Mouse (Mus musculus) C2C12 (cell line): ENCODE results near the gene Cfap65.

ENCODE experiments used
- CEBPB ChIP-seq: IDR thresholded peaks from one replicate; pipeline ENCODE4 v1.6.1; 2011; ENCODE audit warnings: low read depth, mild to moderate bottlenecking, control low read depth, moderate library complexity
- CTCF ChIP-seq: IDR thresholded peaks from one replicate; pipeline ENCODE4 v1.5.1; 2011; ENCODE audit not compliant: control insufficient read depth, insufficient read depth, insufficient read length
- FOSL1 ChIP-seq: IDR thresholded peaks from one replicate; pipeline ENCODE4 v1.8.0; 2011; ENCODE audit warnings: mild to moderate bottlenecking, low read length; ENCODE audit not compliant: poor library complexity, insufficient read depth, severe bottlenecking
- MAX ChIP-seq: IDR thresholded peaks from one replicate; pipeline ENCODE4 v1.6.1; 2011; ENCODE audit warnings: mild to moderate bottlenecking, control low read depth
- MYOD1 ChIP-seq: IDR thresholded peaks from one replicate; pipeline ENCODE4 v1.6.1; 2011; ENCODE audit warnings: low read depth; ENCODE audit not compliant: control insufficient read depth, insufficient read length
- MYOG ChIP-seq: IDR thresholded peaks from one replicate; pipeline ENCODE4 v1.6.1; 2011; ENCODE audit not compliant: control insufficient read depth, insufficient read length; ENCODE audit errors: extremely low read depth
- USF1 ChIP-seq: IDR thresholded peaks from one replicate; pipeline ENCODE4 v1.6.1; 2011; ENCODE audit warnings: low read depth, mild to moderate bottlenecking, control low read depth, moderate library complexity

GRCm38 (mm10) chr1:74949666-74950050, 14.3 kb upstream of the Cfap65 start:
- TF ChIP-seq FOSL1 (no peak), CTCF (no peak), CEBPB (no peak), USF1 (no peak), MYOG (no peak), MAX (no peak), MYOD1 (no peak)
